Mouse (Mus musculus): Measurements from ENCODE around the gene Hist2h3c1. TPM values are rescaled to one million over a fixed set of nuclear protein-coding genes. Genes with fewer than 3 reads are reported as not detected.

Hist2h3c1 gene
- total RNA-seq (2023), result not detected in 4 replicates

GRCm38 (mm10) chr3:96246427-96246856, at the start of gene Hist2h3c1:
TSS of gene Hist2h3c1 (plus strand) at chr3:96246685.

GRCm38 (mm10) chr3:96219661-96220130, 26.8 kb upstream of the Hist2h3c1 start, which contains the start of the genes Bola1 and Hist2h2ab:
TSS of gene Bola1 (minus strand) at chr3:96219709.
TSS of gene Hist2h2ab (plus strand) at chr3:96219865.

GRCm38 (mm10) chr3:96220765-96221639, 25.5 kb upstream of the Hist2h3c1 start, which contains the start of the genes Hist2h2ac and Hist2h2be:
TSS of gene Hist2h2ac (minus strand) at chr3:96220880.
TSS of gene Hist2h2be (plus strand) at chr3:96221119.

GRCm38 (mm10) chr3:96238954-96239793, 7.3 kb upstream of the Hist2h3c1 start, which contains the start of gene Hist2h3c2:
TSS of gene Hist2h3c2 (minus strand) at chr3:96239127.

GRCm38 (mm10) chr3:96239949-96240798, 6.3 kb upstream of the Hist2h3c1 start, which contains the start of gene Hist2h2aa2:
TSS of gene Hist2h2aa2 (minus strand) at chr3:96240276.

GRCm38 (mm10) chr3:96245003-96245886, 1.2 kb upstream of the Hist2h3c1 start, which contains the start of gene Hist2h2aa1:
TSS of gene Hist2h2aa1 (plus strand) at chr3:96245497.

GRCm38 (mm10) chr3:96262979-96263550, 16.6 kb downstream of the Hist2h3c1 start, which contains the start of gene Hist2h4:
TSS of gene Hist2h4 (minus strand) at chr3:96263311.

GRCm38 (mm10) chr3:96268051-96268775, 21.7 kb downstream of the Hist2h3c1 start, which contains the start of gene Hist2h3b:
TSS of gene Hist2h3b (plus strand) at chr3:96268654.

GRCm38 (mm10) chr3:96269511-96270474, 23.3 kb downstream of the Hist2h3c1 start, which contains the start of gene Hist2h2bb:
TSS of gene Hist2h2bb (plus strand) at chr3:96269752.

GRCm38 (mm10) chr3:96293787-96294186, 47.3 kb downstream of the Hist2h3c1 start, which contains the start of gene Fcgr1:
TSS of gene Fcgr1 (minus strand) at chr3:96293969.

Other genes with a start within 250 kb of the Hist2h3c1 start
- gene Vps45, start 188.2 kb upstream of the Hist2h3c1 start, total RNA-seq (2023), result 11.6 to 26.4 TPM (median 18.2 TPM) in 4 replicates
- gene Otud7b, start 142.2 kb upstream of the Hist2h3c1 start, total RNA-seq (2023), result 47.2 to 62.4 TPM (median 53.9 TPM) in 4 replicates
- 1.3 to 3.2 TPM (median 2.4 TPM) in 4 replicates for gene Mtmr11, start 84.7 kb upstream of the Hist2h3c1 start, total RNA-seq (2023)
- 85.7 to 87.5 TPM (median 86.2 TPM) in 4 replicates for gene Sf3b4, start 74.4 kb upstream of the Hist2h3c1 start, total RNA-seq (2023)
- 2.4 to 3.8 TPM (median 3.1 TPM) in 4 replicates for gene Sv2a, start 65.5 kb upstream of the Hist2h3c1 start, total RNA-seq (2023)
- 7.2 to 11.9 TPM (median 10.7 TPM) in 4 replicates for gene Bola1, start 27.0 kb upstream of the Hist2h3c1 start, total RNA-seq (2023)
- 2.1 to 10.6 TPM (median 3.9 TPM) in 4 replicates for gene Hist2h2ab, start 26.8 kb upstream of the Hist2h3c1 start, total RNA-seq (2023)
- gene Hist2h2ac, start 25.8 kb upstream of the Hist2h3c1 start, total RNA-seq (2023), result 96.9 to 100 TPM (median 98.5 TPM) in 4 replicates
- 4.1 to 5.4 TPM (median 4.6 TPM) in 4 replicates for gene Hist2h2be, start 25.6 kb upstream of the Hist2h3c1 start, total RNA-seq (2023)
- 0.88 to 3.2 TPM (median 2.5 TPM) in 4 replicates for gene Hist2h3c2, start 7.6 kb upstream of the Hist2h3c1 start, total RNA-seq (2023)
- gene Hist2h2aa2, start 6.4 kb upstream of the Hist2h3c1 start, total RNA-seq (2023), result 616 to 700 TPM (median 656 TPM) in 4 replicates
- gene Hist2h2aa1, start 1.2 kb upstream of the Hist2h3c1 start, total RNA-seq (2023), result 5.5 to 24.6 TPM (median 10.3 TPM) in 3 of 4 replicates, not detected in the other
- gene Hist2h4, start 16.6 kb downstream of the Hist2h3c1 start, total RNA-seq (2023), result 48.7 to 60.4 TPM (median 57.4 TPM) in 4 replicates
- 132 to 189 TPM (median 159 TPM) in 4 replicates for gene Hist2h3b, start 22.0 kb downstream of the Hist2h3c1 start, total RNA-seq (2023)
- 175 to 207 TPM (median 186 TPM) in 4 replicates for gene Hist2h2bb, start 23.1 kb downstream of the Hist2h3c1 start, total RNA-seq (2023)
- gene Fcgr1, start 47.3 kb downstream of the Hist2h3c1 start, total RNA-seq (2023), result 0.30 to 1.0 TPM (median 0.38 TPM) in 4 replicates
- gene BC107364, start 205.6 kb downstream of the Hist2h3c1 start, total RNA-seq (2023), result not detected in 4 replicates

Data from B cell, adult 62 days (primary cell).